Mouse (Mus musculus): ENCODE results near the gene Arpp19. TPM values are rescaled to one million over a fixed set of nuclear protein-coding genes. Genes with fewer than 3 reads are reported as not detected.

The Arpp19 gene
- total RNA-seq, 2 experiments from 2014 or later = 157 to 163 TPM

DNA sequence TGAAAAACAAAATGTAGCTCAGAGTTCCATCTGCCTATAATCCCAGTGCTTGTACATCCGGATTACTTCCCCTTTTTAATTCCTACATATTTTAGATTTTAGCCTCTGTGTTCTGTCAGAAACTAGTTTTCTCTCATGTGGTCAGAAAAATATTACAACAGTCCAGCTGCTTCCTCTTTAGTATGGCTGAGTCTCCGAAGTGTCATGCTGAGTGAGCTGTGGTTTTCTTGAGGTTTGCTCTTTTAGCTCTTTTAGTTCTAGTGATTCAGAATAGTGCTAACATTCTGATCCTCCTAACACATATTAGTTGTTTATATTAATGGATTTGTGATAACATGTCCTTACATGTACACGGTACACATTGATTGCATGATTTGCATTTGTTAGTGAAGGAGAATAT is 57.3 kb downstream of the Arpp19 start:
- intact Hi-C loops (cut with DNase I) = no loop called here

DNA sequence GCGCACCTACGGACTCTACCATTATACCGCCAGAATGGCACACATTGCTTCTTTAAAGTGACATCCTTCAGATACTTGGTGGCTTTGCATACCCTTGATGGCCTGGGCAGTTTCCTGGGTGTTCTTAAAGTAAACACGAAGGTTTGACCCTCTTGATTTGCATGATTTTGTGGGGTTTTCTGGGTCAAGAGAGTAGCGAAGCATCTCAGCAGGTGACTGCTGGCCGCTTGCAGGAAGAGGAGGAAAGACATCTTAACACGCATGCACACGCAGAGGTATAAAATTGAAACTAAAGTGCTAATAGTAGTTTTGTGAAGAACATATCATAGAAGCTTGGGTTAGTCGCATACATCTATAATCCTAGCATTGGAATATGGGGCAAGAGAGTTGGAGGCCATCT is 61.5 kb downstream of the Arpp19 start:
- no peak for DNase-seq
- intact Hi-C loops (cut with DNase I) = no loop called here

More for the DNA sequence above, 57.3 kb downstream of the Arpp19 start:
- no peak for DNase-seq

DNA sequence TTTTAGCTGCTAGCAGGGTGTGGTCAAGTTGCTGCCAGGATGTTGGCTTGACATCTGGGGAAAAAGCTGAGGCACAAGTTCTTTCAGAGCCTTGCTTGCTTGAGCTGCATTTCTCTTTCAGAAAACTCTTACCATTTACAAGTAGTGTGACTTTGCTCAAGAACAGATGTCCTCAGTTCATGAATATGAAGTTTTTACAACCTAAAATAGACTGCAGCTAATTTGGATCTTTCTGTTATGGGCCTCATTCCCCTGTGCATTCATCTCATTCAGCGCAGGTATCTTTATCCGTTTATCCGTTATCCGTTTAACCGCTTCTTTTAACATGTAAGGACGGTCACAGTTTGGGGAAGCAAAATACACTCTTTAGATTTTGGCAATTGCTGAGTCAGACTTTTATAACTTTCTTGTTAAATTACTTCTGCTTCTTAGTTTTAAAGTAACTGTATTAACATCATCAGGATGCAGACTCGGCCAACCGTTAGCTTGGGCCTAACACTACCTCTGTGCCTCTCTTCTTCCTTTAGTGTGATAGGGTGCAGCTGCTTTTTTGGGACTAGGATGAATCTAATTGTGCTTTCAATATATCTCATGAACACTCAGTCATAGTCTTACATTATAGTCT is 62.9 kb downstream of the Arpp19 start:
- intact Hi-C loops (cut with DNase I) = no loop called here
- no peak for DNase-seq

DNA sequence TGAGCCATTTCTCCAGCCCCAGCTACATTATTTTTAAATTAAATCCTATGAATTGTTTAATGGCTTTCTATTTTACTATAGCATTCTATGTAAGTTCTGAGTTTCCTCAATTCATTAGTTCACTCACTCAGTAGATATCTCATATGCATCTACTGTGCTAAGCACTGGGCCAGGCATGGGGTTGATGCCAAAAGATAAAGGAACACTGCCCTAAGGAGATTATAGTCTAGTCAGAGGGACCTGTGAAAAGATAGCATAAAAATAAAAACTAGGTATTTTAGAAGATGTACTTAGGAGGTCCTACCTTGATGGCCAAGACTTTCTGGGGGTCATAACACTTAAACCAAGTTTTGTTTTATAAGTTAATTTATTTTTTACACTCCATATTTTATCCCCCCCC is 64.7 kb downstream of the Arpp19 start:
- intact Hi-C loops (cut with DNase I) = no loop called here
- no peak for DNase-seq

Other genes with a start within 250 kb of the Arpp19 start
- not detected for gene Onecut1, start 175.7 kb upstream of the Arpp19 start, total RNA-seq (2021)
- 10 to 100 TPM; 25.9 to 26.5 TPM for gene Fam214a, start 84.7 kb upstream of the Arpp19 start, total RNA-seq (2021)
- gene Myo5a, start 33.4 kb downstream of the Arpp19 start, total RNA-seq (2021) = 10 to 100 TPM; 18.1 to 18.4 TPM
- gene Myo5c, start 194.4 kb downstream of the Arpp19 start, total RNA-seq (2021) = 1 to 10 TPM; 3.4 to 4.9 TPM

All from heart, postnatal 10 days (tissue).